Mouse (Mus musculus) retina, postnatal 1 day (tissue): ENCODE results near the gene Lrfn2.
A peak's percentile ranks its signal among the peaks of the same experiment; 100 is the strongest.

Source experiments
- DNase-seq: peaks from one replicate; pipeline ENCODE4 v3.0.0-alpha.2; 2012

Gene Lrfn2

GRCm38 (mm10) chr17:48968304-48968703 lies 36.1 kb downstream of the Lrfn2 start:
- no peak for DNase-seq

- no peak for DNase-seq
Observed at GRCm38 (mm10) chr17:48971296-48971695, 39.1 kb downstream of the Lrfn2 start.

GRCm38 (mm10) chr17:48972866-48973265 lies 40.7 kb downstream of the Lrfn2 start:
- no peak for DNase-seq

- no peak for DNase-seq
Observed at GRCm38 (mm10) chr17:48973394-48973793, 41.2 kb downstream of the Lrfn2 start.

- no peak for DNase-seq
Observed at GRCm38 (mm10) chr17:48975055-48975454, 42.9 kb downstream of the Lrfn2 start.

GRCm38 (mm10) chr17:48976611-48977022 lies 44.4 kb downstream of the Lrfn2 start:
- DNase-seq, result peak; percentile 79

- no peak for DNase-seq
Observed at GRCm38 (mm10) chr17:48995256-48995993, 63.2 kb downstream of the Lrfn2 start.

GRCm38 (mm10) chr17:48999463-49000227 lies 67.5 kb downstream of the Lrfn2 start:
- DNase-seq, result no peak

- DNase-seq, result no peak
Observed at GRCm38 (mm10) chr17:49009384-49010073, 77.3 kb downstream of the Lrfn2 start.

- DNase-seq, result no peak
Observed at GRCm38 (mm10) chr17:49013876-49014600, 81.9 kb downstream of the Lrfn2 start.

GRCm38 (mm10) chr17:49015368-49015767 lies 83.2 kb downstream of the Lrfn2 start:
- no peak for DNase-seq

GRCm38 (mm10) chr17:49016229-49016628 lies 84.0 kb downstream of the Lrfn2 start:
- no peak for DNase-seq

- no peak for DNase-seq
Observed at GRCm38 (mm10) chr17:49017438-49018415, 85.5 kb downstream of the Lrfn2 start.

GRCm38 (mm10) chr17:49018774-49019488 lies 86.8 kb downstream of the Lrfn2 start:
- no peak for DNase-seq

GRCm38 (mm10) chr17:49029556-49030268 lies 97.5 kb downstream of the Lrfn2 start:
- peak; percentile 87 for DNase-seq

GRCm38 (mm10) chr17:49030269-49030615 lies 98.1 kb downstream of the Lrfn2 start:
- DNase-seq, result no peak

- no peak for DNase-seq
Observed at GRCm38 (mm10) chr17:49030841-49031240, 98.7 kb downstream of the Lrfn2 start.

- no peak for DNase-seq
Observed at GRCm38 (mm10) chr17:49031790-49032189, 99.6 kb downstream of the Lrfn2 start.

GRCm38 (mm10) chr17:49033276-49033675 lies 101.1 kb downstream of the Lrfn2 start:
- no peak for DNase-seq

GRCm38 (mm10) chr17:49033686-49034250 lies 101.6 kb downstream of the Lrfn2 start:
- DNase-seq, result peak; percentile 64
